Mouse (Mus musculus) heart, embryonic 13.5 days (tissue): Measurements from ENCODE around the gene Capn15. TPM values are rescaled to one million over a fixed set of nuclear protein-coding genes. Genes with fewer than 3 reads are reported as not detected.
A peak's percentile ranks its signal among the peaks of the same experiment; 100 is the strongest.

Experiments
- ATAC-seq: fragments of 200-750 bp; cut with Nextera tagmentation; 2 replicates; pipeline ENCODE4 v1.8.0; 2017; ENCODE audit warnings: moderate TSS enrichment; ENCODE audit not compliant: insufficient number of reproducible peaks, low FRiP score, low TSS enrichment; ENCODE audit errors: extremely low read depth
- H3K27ac ChIP-seq: fragments of 300-500 bp; sonication (generic); replicated peaks from 2 replicates; pipeline ENCODE4 v1.5.1; 2015; ENCODE audit warnings: moderate library complexity, mild to moderate bottlenecking, inconsistent platforms
- H3K27me3 ChIP-seq: fragments of 300-500 bp; sonication (generic); replicated peaks from 2 replicates; pipeline ENCODE4 v1.6.1; 2015; ENCODE audit warnings: mild to moderate bottlenecking, inconsistent platforms
- H3K36me3 ChIP-seq: fragments of 300-500 bp; sonication (generic); 2 replicates; pipeline ENCODE4 v1.6.1; 2015; ENCODE audit warnings: mild to moderate bottlenecking, inconsistent platforms
- H3K4me1 ChIP-seq: fragments of 300-500 bp; sonication (generic); 2 replicates; pipeline ENCODE4 v1.6.1; 2015; ENCODE audit warnings: inconsistent platforms
- H3K4me2 ChIP-seq: fragments of 300-500 bp; sonication (generic); 2 replicates; pipeline ENCODE4 v1.6.1; 2015; ENCODE audit warnings: inconsistent platforms, mild to moderate bottlenecking, moderate library complexity
- H3K4me3 ChIP-seq: fragments of 300-500 bp; sonication (generic); 2 replicates; pipeline ENCODE4 v1.5.1; 2015; ENCODE audit warnings: moderate library complexity, mild to moderate bottlenecking, inconsistent platforms
- H3K9ac ChIP-seq: fragments of 300-500 bp; sonication (generic); 2 replicates; pipeline ENCODE4 v1.6.1; 2015; ENCODE audit warnings: inconsistent platforms, mild to moderate bottlenecking, moderate library complexity
- H3K9me3 ChIP-seq: fragments of 300-500 bp; sonication (generic); 2 replicates; pipeline ENCODE4 v1.6.1; 2016; ENCODE audit warnings: inconsistent platforms
- whole genome bisulfite sequencing: fragments of 180-500 bp; shearing (Covaris S2); methylation state at CpG from one replicate; pipeline ENCODE4 v1.1.7; 2015; ENCODE audit warnings: mixed read lengths; 5-methylcytosine and 5-hydroxymethylcytosine counted together
- polyA plus RNA-seq: library from polyadenylated mRNA; unstranded; fragments of >200 nt; fragmentation: Nextera tagmentation; extraction: Ambion mirVana; gene quantifications from 2 replicates; pipeline ENCODE4 v1.2.1, GENCODE M21; 2015

Capn15 gene
- polyA plus RNA-seq, 1 experiment from 2014 or later: 9.3 TPM

DNA sequence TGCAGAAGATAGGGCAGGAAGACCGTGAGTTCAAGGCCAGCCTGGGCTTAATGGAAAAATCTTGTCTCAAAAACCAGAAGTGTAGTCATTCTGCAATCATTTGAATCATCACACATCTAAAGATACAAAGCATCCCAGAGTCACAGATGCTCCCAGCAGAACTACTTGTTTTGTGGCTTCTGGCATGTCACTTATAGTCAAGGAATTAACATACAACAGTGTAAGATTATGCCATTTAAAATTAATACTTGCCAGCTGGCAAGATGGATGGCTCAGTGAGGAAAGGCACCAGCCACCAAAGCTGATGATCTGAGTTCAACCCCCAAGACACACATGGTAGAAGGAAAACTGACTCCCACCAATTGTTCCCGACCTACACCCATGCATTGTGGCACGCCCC, 31.4 kb upstream of the Capn15 start:
- Histone ChIP-seq H3K4me3 (no peak overlapping the region), H3K36me3 (peaks cover 40% of the 10 kb centered on the region), H3K27ac (no peak overlapping the region), H3K9me3 (no peaks in the 10 kb centered on the region), H3K27me3 (no peaks in the 10 kb centered on the region), H3K4me2 (no peak overlapping the region), H3K9ac (no peak overlapping the region), H3K4me1 (peaks cover 35% of the 10 kb centered on the region)
- WGBS: 78% methylated on average over 3 of the region's 3 CpGs
- no peak for ATAC-seq

- H3K36me3 ChIP-seq: peaks cover 57% of the 10 kb centered on the region
- no peaks in the 10 kb centered on the region for H3K27me3 ChIP-seq
- ATAC-seq: no peak
- no peak overlapping the region for H3K4me3 ChIP-seq
- no peak overlapping the region for H3K4me2 ChIP-seq
- H3K4me1 ChIP-seq: peaks cover 35% of the 10 kb centered on the region
- H3K9ac ChIP-seq: no peak overlapping the region
- 85% methylated on average over 10 of the region's 10 CpGs for WGBS
- no peaks in the 10 kb centered on the region for H3K9me3 ChIP-seq
- no peak overlapping the region for H3K27ac ChIP-seq
Measured at GRCm38 (mm10) chr17:26013711-26014110, 28.1 kb upstream of the Capn15 start.

- ATAC-seq: peak; percentile 66; the same call in 1 of the 2 replicates
- 6% methylated on average over 15 of the region's 15 CpGs for WGBS
- Histone ChIP-seq H3K27ac (no peak overlapping the region; the same call in 1 of the 2 replicates), H3K4me2 (peak overlapping the region; percentile 58), H3K27me3 (no peaks in the 10 kb centered on the region), H3K36me3 (peaks cover 61% of the 10 kb centered on the region), H3K4me1 (peaks cover 19% of the 10 kb centered on the region), H3K9me3 (no peaks in the 10 kb centered on the region), H3K9ac (no peak overlapping the region), H3K4me3 (no peak overlapping the region)
Measured at GRCm38 (mm10) chr17:26011841-26012460, 26.4 kb upstream of the Capn15 start.

DNA sequence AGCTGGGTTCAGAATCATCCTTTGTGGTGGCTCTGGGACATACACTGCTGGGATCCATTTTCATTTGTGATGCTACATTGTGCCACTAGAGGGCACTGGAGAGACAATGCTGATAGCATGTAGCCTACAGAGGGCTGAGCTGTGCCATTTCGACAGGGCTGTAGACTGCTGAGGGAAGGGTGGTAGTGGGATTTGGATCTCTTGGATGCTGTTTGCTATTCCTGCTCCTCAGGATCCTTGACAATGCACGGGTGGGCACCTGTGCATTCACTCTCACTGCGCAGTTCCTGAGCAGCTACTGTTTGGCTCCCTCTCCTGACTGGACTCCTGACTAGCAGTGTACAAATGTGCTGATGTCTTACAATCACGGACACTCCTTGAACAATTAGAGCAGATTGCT, 23.9 kb upstream of the Capn15 start:
- ATAC-seq: no peak
- no peaks in the 10 kb centered on the region for H3K9me3 ChIP-seq
- H3K4me2 ChIP-seq: peak overlapping the region; percentile 25; the same call in 1 of the 2 replicates
- 24% methylated on average over 4 of the region's 4 CpGs for WGBS
- peaks cover 28% of the 10 kb centered on the region for H3K4me1 ChIP-seq
- no peak overlapping the region for H3K4me3 ChIP-seq
- peaks cover 52% of the 10 kb centered on the region for H3K36me3 ChIP-seq
- no peaks in the 10 kb centered on the region for H3K27me3 ChIP-seq
- H3K9ac ChIP-seq: no peak overlapping the region
- peak overlapping the region; percentile 81 for H3K27ac ChIP-seq

DNA sequence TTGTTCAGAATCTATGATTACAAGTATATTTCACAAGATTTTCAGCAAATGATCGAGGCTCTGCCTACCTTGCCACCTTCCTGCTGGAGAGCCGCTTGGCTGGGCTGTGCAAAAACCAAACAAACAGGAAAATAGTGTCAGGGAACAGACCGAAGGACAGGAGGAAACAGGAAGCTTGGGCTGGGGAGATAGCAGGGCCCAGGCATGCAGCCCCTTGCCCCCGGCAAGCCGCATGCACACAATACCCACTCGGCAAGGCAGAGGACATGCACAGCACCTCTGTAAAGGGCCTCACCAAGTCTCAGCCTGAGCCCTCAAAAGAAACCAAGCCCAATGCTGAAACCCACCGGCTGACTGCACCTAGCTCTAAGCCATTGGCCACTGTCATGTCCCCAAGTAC, 23.2 kb upstream of the Capn15 start:
- Histone ChIP-seq H3K9me3 (no peaks in the 10 kb centered on the region), H3K4me3 (no peak overlapping the region), H3K27me3 (no peaks in the 10 kb centered on the region), H3K36me3 (peaks cover 52% of the 10 kb centered on the region), H3K4me2 (peak overlapping the region; percentile 45), H3K4me1 (peaks cover 28% of the 10 kb centered on the region), H3K27ac (peak overlapping the region; percentile 81), H3K9ac (0 out of 2 replicates have a peak overlapping the region, but pooled peaks have one; percentile 44)
- no peak for ATAC-seq
- WGBS: 63% methylated on average over 7 of the region's 7 CpGs

- Histone ChIP-seq H3K4me3 (peak overlapping the region; percentile 11; the same call in 1 of the 2 replicates), H3K27ac (peak overlapping the region; percentile 81), H3K9me3 (no peaks in the 10 kb centered on the region), H3K4me2 (peak overlapping the region; percentile 45), H3K27me3 (no peaks in the 10 kb centered on the region), H3K36me3 (peaks cover 52% of the 10 kb centered on the region), H3K9ac (peak overlapping the region; percentile 44), H3K4me1 (peaks cover 28% of the 10 kb centered on the region)
- ATAC-seq: no peak
Measured at GRCm38 (mm10) chr17:26008331-26008730, 22.7 kb upstream of the Capn15 start.

GRCm38 (mm10) chr17:26007646-26008045, 22.1 kb upstream of the Capn15 start:
- Histone ChIP-seq H3K27me3 (no peaks in the 10 kb centered on the region), H3K4me2 (peak overlapping the region; percentile 45), H3K9ac (peak overlapping the region; percentile 44; the same call in 1 of the 2 replicates), H3K4me3 (peak overlapping the region; percentile 11; the same call in 1 of the 2 replicates), H3K36me3 (peaks cover 53% of the 10 kb centered on the region), H3K9me3 (no peaks in the 10 kb centered on the region), H3K4me1 (peaks cover 28% of the 10 kb centered on the region), H3K27ac (peak overlapping the region; percentile 81)
- 33% methylated on average over 2 of the region's 2 CpGs for WGBS
- ATAC-seq: no peak

- 0 out of 2 replicates have a peak overlapping the region, but pooled peaks have one; percentile 19 for H3K9ac ChIP-seq
- H3K27ac ChIP-seq: 0 out of 2 replicates have a peak overlapping the region, but pooled peaks have one; percentile 28
- no peaks in the 10 kb centered on the region for H3K27me3 ChIP-seq
- no peak overlapping the region for H3K4me3 ChIP-seq
- peaks cover 61% of the 10 kb centered on the region for H3K36me3 ChIP-seq
- no peak overlapping the region for H3K4me2 ChIP-seq
- WGBS: 63% methylated on average over 10 of the region's 10 CpGs
- H3K4me1 ChIP-seq: peaks cover 19% of the 10 kb centered on the region
- no peak for ATAC-seq
- no peaks in the 10 kb centered on the region for H3K9me3 ChIP-seq
Measured at GRCm38 (mm10) chr17:26005731-26006450, 20.3 kb upstream of the Capn15 start.

DNA sequence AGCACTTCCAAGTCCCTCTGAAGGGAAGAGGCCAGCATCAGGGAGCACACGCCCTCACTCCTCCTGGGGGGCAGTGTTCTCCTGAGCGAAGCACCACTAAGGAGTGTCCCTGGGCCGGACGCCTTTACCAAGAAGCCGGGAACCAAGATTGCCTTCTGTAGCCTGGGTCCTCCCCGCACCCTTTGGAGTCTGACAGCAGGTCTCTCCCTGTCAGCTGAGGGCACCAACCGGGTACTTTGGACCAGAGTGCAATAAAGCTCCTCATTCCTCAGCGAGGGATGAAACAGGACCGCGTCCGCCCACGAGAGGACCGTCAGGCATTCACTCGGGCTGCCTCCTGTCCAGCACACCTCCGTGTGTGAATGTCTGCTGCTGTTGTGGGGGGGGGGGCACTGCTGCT, 19.1 kb upstream of the Capn15 start:
- ATAC-seq: no peak
- Histone ChIP-seq H3K27me3 (no peaks in the 10 kb centered on the region), H3K4me3 (no peak overlapping the region), H3K4me1 (peaks cover 17% of the 10 kb centered on the region), H3K4me2 (no peak overlapping the region), H3K36me3 (peaks cover 58% of the 10 kb centered on the region), H3K9me3 (no peaks in the 10 kb centered on the region), H3K27ac (no peak overlapping the region), H3K9ac (no peak overlapping the region)
- 83% methylated on average over 15 of the region's 15 CpGs for WGBS

DNA sequence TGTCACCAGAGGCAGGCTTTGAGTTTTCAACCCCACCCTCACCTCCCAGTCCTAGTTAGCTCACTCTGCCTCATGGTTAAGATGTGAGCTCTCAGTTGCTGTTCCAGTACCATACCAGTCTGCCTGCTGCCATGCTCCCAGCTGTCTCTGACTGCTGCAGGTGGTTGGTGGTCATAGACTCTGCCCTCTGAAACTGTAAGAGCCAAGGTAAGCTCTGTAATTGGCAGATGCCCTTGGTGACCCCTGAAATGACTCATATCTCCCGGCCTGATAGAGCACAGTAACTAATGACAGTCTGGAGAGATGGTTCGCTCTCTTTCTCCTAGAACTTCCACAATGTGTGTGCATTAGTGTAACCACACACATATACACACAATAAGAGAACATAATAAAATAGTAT, 18.3 kb upstream of the Capn15 start:
- Histone ChIP-seq H3K27ac (no peak overlapping the region), H3K4me3 (no peak overlapping the region), H3K4me1 (peaks cover 9% of the 10 kb centered on the region; the same call in 1 of the 2 replicates), H3K4me2 (no peak overlapping the region), H3K27me3 (no peaks in the 10 kb centered on the region), H3K9me3 (no peaks in the 10 kb centered on the region), H3K9ac (no peak overlapping the region), H3K36me3 (peaks cover 57% of the 10 kb centered on the region)
- ATAC-seq: no peak
- 70% methylated on average over 2 of the region's 2 CpGs for WGBS

DNA sequence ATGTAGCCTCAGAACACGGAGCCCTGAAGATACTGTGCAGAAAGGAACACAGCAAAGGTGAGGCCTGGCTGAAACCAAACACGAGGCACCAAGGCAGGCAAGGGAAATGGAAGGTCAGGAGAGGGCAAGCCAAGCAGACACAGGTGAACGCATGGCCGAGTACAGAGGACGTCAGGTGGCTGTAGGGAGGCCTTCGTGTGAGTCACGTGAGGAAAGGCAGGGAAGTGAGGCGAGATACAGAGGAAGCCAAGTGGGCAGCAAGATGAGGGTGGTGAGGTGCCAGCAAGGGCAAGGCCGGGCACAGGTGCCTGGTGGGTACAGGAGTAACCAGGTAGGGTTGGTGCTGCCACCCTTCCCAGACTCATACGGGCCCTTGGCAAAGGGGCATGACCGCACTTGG, 12.8 kb upstream of the Capn15 start:
- Histone ChIP-seq H3K9ac (no peak overlapping the region), H3K27me3 (no peaks in the 10 kb centered on the region), H3K27ac (no peak overlapping the region), H3K36me3 (peaks cover 77% of the 10 kb centered on the region), H3K4me2 (no peak overlapping the region), H3K9me3 (no peaks in the 10 kb centered on the region), H3K4me3 (no peak overlapping the region), H3K4me1 (no peaks in the 10 kb centered on the region)
- no peak for ATAC-seq
- 89% methylated on average over 11 of the region's 11 CpGs for WGBS
